Mouse (Mus musculus) megakaryocyte, embryonic 14.5 days (primary cell): ENCODE measurements around the gene Smyd5.

Source experiments
- FLI1 ChIP-seq: IDR thresholded peaks from 2 replicates; pipeline ENCODE4 v1.6.1; 2012; ENCODE audit warnings: low read length, inconsistent platforms, mixed read lengths
- GATA1 ChIP-seq: IDR thresholded peaks from 3 replicates; pipeline ENCODE4 v1.6.1; 2012; ENCODE audit warnings: mixed read lengths, low read length, inconsistent platforms, borderline replicate concordance

DNA sequence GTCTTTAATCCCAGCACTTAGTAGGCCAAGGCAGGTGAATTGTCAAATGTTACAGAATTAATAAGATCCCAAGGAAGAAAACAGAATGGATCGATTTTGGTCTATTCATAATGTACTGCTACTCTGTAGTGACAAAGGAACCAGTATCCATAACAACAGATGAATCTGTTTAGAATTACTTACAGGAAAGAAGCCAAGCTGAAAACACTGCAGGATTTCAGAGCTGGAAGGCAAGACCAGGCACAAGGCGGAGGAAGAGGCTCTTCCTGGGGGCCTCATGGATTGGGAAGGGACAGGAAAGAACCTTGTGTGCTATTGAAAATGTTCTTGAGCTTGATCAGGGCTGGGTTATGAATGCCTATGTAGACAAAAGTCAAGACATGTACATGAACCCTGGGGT lies 53.9 kb downstream of the Smyd5 start:
- no peak for TF ChIP-seq FLI1
- TF ChIP-seq GATA1, result no peak
